Mouse (Mus musculus) midbrain, embryonic 11.5 days (tissue): ENCODE results near the gene Pole3. TPM values are rescaled to one million over a fixed set of nuclear protein-coding genes. Genes with fewer than 3 reads are reported as not detected.
"Not testable (repeated sequence)": the region's sequence is repeated elsewhere in the genome, so short reads cannot be mapped to it uniquely, and the experiment has no call there.

Experiments used
- ATAC-seq: fragments of 200-750 bp; cut with Nextera tagmentation; 2 replicates; pipeline ENCODE4 v1.8.0; 2017; ENCODE audit warnings: moderate TSS enrichment, moderate library complexity; ENCODE audit not compliant: low FRiP score
- DNase-seq: peaks from one replicate; pipeline ENCODE4 v3.0.0; 2015; ENCODE audit warnings: low spot score; ENCODE audit errors: missing footprints
- H3K27ac ChIP-seq: fragments of 300-500 bp; sonication (generic); 2 replicates; pipeline ENCODE4 v1.5.1; 2014; ENCODE audit warnings: low read depth, low read length
- H3K27me3 ChIP-seq: fragments of 300-500 bp; sonication (generic); 2 replicates; pipeline ENCODE4 v1.6.1; 2014; ENCODE audit warnings: mild to moderate bottlenecking, low read length, moderate library complexity, mixed read lengths; ENCODE audit not compliant: control insufficient read depth, insufficient read depth
- H3K36me3 ChIP-seq: fragments of 300-500 bp; sonication (generic); 2 replicates; pipeline ENCODE4 v1.6.1; 2014; ENCODE audit warnings: mild to moderate bottlenecking, low read length, moderate library complexity, mixed read lengths; ENCODE audit not compliant: control insufficient read depth, insufficient read depth
- H3K4me1 ChIP-seq: fragments of 300-500 bp; sonication (generic); 2 replicates; pipeline ENCODE4 v1.6.1; 2014; ENCODE audit warnings: low read length; ENCODE audit not compliant: control insufficient read depth, insufficient read depth
- H3K4me2 ChIP-seq: fragments of 300-500 bp; sonication (generic); 2 replicates; pipeline ENCODE4 v1.6.1; 2014; ENCODE audit warnings: mild to moderate bottlenecking, moderate library complexity
- H3K4me3 ChIP-seq: fragments of 300-500 bp; sonication (generic); 2 replicates; pipeline ENCODE4 v1.5.1; 2014; ENCODE audit warnings: low read depth, low read length
- H3K9ac ChIP-seq: fragments of 300-500 bp; sonication (generic); 2 replicates; pipeline ENCODE4 v1.6.1; 2014; ENCODE audit warnings: low read length
- H3K9me3 ChIP-seq: fragments of 300-500 bp; sonication (generic); 2 replicates; pipeline ENCODE4 v1.6.1; 2016; ENCODE audit warnings: low read length; ENCODE audit not compliant: control insufficient read depth
- WGBS: fragments of 180-500 bp; shearing (Covaris S2); extraction: QIAGEN DNeasy Blood & Tissue Kit; methylation state at CpG from one replicate; pipeline ENCODE4 v1.1.7; 2014; 5-methylcytosine and 5-hydroxymethylcytosine counted together
- polyA plus RNA-seq: library from polyadenylated mRNA; unstranded; fragments of >200 nt; fragmentation: Nextera tagmentation; extraction: Ambion mirVana; gene quantifications from 2 replicates; pipeline ENCODE4 v1.2.1, GENCODE M21; 2014

Gene Pole3
- polyA plus RNA-seq, 1 experiment from 2014 or later, result 137 TPM

DNA sequence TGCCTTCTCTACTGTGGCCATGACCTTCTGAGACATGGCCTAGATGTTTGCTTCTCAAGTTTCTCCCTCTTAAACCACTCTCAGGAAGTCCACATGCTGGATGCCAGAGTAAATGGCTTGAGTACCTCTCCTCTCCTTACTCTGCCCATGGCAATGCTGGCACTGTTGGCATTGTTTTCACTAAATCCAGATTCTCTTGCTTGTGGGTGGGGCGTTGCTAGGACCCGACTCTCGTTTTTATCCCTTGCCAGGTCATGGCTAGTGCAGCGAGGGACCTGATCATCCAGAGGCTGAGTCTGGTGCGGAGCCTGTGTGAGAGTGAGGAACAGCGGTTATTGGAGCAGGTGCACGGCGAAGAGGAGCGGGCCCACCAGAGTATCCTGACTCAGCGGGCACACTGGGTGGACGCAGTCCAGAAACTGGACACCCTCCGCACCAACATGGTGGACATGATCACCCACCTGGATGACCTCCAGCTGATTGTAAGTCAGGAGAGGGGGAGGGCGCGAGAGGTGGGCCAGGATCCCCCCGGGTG, 38.6 kb downstream of the Pole3 start:
- no peaks in the 10 kb centered on the region for H3K27me3 ChIP-seq
- H3K4me3 ChIP-seq, result no peak overlapping the region
- DNase-seq (no peak), ATAC-seq (no peak; the same call in 1 of the 2 replicates)
- no peaks in the 10 kb centered on the region for H3K36me3 ChIP-seq
- H3K9me3 ChIP-seq, result no peaks in the 10 kb centered on the region
- 89% methylated on average over 15 of the region's 15 CpGs for WGBS
- H3K4me1 ChIP-seq, result no peaks in the 10 kb centered on the region
- no peak overlapping the region for H3K4me2 ChIP-seq
- no peak overlapping the region for H3K9ac ChIP-seq
- no peak overlapping the region for H3K27ac ChIP-seq

DNA sequence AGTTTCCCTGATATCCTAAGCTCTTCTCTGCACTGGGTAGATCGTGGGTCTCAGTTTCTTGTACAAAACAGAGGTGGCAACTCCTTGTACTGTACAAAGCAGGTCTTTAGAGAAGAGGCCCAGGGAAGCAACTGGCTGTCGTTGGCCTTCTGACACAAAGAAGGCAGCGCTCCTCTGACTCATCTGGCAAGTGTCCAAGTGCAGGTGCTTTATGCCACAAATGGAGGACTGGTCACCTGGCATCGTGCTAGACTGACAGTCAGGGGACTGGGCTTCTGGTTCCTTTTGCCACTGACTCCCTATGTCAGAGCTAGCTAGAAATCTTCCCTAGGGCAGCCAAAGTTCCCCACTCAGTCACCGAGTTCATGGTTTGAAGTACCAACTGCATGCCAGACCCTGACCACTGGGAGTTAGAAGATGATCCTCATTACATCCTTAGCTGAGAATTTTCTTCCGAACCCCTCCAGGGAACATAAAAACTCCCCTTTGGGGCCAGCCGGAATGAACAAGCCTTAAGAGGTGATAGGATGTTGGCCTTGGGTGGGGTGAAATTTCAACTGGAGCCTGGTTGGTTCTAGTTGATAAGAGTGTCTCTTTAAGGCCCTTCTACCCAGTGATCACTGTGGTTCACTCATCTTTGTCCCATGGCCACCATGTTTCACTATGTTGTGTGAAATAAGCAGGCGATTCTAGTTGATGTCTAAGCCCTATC, 39.3 kb downstream of the Pole3 start:
- DNase-seq, result no peak
- no peak overlapping the region for H3K4me2 ChIP-seq
- no peak for ATAC-seq
- 87% methylated on average over 8 of the region's 8 CpGs for WGBS
- no peak overlapping the region for H3K9ac ChIP-seq
- H3K27ac ChIP-seq, result no peak overlapping the region
- no peaks in the 10 kb centered on the region for H3K4me1 ChIP-seq
- H3K36me3 ChIP-seq, result no peaks in the 10 kb centered on the region
- H3K4me3 ChIP-seq, result no peak overlapping the region
- H3K9me3 ChIP-seq, result no peaks in the 10 kb centered on the region
- peaks cover 2% of the 10 kb centered on the region; the same call in 1 of the 2 replicates for H3K27me3 ChIP-seq

DNA sequence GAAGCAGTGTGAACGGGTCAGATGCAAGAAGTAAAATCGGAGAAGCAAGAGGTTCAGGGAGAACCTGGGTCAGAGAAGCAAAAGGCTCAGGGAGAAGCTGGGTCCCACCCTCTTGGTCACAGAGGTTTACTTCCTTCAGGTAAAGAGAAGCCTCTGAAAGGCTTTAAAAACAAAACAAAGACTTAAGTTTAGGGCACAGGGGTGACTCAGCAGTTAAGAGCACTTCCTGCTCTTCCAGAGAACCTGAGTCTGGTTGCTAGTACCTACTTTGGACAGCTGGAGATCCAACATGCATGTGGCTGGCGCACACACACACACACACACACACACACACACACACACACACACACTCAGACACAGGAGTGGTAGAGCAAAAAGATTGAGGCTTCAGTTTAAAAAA, 39.9 kb downstream of the Pole3 start:
- H3K9ac ChIP-seq, result no peak overlapping the region
- H3K4me1 ChIP-seq, result 0 out of 2 replicates have a peak, but pooled peaks cover 1% of the 10 kb centered on the region
- ATAC-seq (no peak), DNase-seq (no peak)
- no peaks in the 10 kb centered on the region for H3K36me3 ChIP-seq
- no peak overlapping the region for H3K4me2 ChIP-seq
- H3K27me3 ChIP-seq, result peaks cover 9% of the 10 kb centered on the region
- no peak overlapping the region for H3K4me3 ChIP-seq
- H3K9me3 ChIP-seq, result no peaks in the 10 kb centered on the region
- H3K27ac ChIP-seq, result no peak overlapping the region
- 83% methylated on average over 3 of the region's 3 CpGs for WGBS

DNA sequence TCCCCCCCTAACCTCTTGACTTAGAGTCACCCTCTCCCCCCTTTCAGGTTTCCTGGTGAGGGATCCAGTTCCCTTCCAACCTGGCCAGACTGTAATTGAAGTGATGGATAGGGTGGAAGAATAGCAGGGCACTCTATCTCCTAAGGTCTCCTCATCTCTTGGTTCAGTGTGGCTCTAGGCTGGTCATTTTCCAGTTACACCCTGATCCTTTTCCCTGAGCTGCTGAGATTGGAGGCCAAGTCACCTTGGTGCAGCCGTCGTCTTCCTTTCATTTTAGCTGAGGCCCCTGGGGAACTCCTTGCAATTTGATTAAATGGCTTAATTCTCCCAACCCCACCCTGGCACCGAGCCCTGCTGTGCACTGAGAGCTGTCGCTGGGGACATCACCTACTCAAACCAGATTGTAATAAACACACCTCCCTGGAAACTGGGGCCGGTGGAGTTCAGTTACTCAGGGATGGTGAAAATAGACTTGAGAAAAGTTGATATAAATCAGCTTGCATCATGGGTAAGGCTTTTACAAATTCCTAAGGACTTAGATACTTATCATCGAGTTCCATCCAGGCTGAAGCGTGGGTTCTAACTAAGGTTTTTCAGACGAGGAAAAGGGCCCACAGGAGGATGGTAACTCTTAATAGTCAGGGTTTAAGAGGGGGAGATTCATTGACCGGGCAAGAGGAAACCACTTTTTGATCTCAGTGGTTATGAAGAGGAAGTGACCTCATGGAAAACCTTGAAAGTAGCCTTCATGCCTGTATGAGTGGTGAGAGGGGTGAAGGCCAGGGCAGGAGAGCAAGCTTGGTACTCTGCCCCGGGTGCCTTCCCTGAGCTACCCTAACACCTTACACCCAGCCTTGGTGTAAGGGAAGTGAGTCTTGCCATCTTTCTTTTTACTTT, 43.9 kb downstream of the Pole3 start:
- no peak overlapping the region for H3K4me2 ChIP-seq
- H3K4me3 ChIP-seq, result no peak overlapping the region
- H3K4me1 ChIP-seq, result 0 out of 2 replicates have a peak, but pooled peaks cover 3% of the 10 kb centered on the region
- H3K27ac ChIP-seq, result no peak overlapping the region
- H3K27me3 ChIP-seq, result peaks cover 11% of the 10 kb centered on the region
- WGBS, result 55% methylated on average over 10 of the region's 10 CpGs
- ATAC-seq (peak; percentile 18; the same call in 1 of the 2 replicates), DNase-seq (no peak)
- H3K36me3 ChIP-seq, result no peaks in the 10 kb centered on the region
- H3K9ac ChIP-seq, result no peak overlapping the region
- no peaks in the 10 kb centered on the region for H3K9me3 ChIP-seq

DNA sequence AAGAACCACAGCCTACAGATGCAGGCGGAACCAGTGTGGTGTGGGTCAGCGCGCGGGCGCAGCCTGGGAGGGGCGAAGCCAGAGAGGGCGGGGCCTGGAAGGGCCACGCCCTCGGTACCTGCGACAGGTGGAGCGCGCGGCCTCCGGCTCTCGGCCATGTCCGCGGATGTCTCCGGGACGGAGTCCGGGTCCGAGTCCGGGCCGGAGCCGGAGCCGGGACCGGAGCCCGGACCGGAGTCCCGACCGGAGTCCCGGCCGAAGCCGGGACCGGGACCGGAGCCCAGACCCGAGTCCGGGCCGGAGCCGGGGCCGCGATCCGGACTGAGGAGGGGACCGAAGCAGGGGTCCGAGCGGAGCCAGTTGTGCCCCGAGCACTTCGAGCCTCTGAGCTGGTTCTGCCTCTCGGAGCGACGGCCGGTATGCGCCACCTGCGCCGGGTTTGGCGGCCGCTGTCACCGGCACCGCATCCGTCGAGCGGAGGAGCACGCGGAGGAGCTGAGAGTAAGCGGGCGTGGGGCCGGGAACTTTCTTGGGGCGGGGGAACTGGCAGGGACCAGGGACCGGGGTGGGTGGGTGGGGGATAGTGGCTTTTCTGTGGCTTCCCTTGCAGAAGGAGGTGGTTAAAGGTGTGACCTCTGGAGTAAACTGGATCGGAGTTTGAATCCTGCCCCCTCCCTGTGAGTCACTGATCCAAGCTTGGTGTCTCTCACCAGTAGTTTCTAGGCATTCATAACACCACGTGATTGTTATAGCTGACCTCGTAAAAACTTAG, 44.7 kb downstream of the Pole3 start, which contains the start of gene Bspry:
TSS of gene Bspry (plus strand) at position 117 of the 772 bp plus-strand sequence.
- DNase-seq, result peak; percentile 89
- no peak within 1 kb of the TSS for H3K9ac ChIP-seq

DNA sequence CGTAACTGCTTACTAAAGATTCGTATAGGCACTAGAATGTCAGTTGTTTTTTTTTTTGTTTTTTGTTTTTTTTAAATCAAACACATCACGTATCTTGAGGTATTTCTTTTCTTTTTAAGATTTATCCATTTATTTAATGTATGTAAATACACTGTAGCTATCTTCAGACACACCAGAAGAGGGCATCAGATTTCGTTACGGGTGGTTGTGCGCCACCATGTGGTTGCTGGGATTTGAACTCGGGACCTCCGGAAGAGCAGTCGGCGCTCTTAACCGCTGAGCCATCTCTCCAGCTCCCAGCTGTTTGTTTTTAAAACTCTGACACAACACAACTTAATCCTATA, 45.3 kb downstream of the Pole3 start:
- ATAC-seq, result not testable (repeated sequence)
- 14% methylated on average over 11 of the region's 11 CpGs for WGBS

More for the DNA sequence above, 44.7 kb downstream of the Pole3 start, which contains the start of gene Bspry:
- peak within 1 kb of the TSS; percentile 62 for H3K4me2 ChIP-seq
- H3K4me3 ChIP-seq, result peak within 1 kb of the TSS; percentile 37
- no peak within 1 kb of the TSS for H3K27ac ChIP-seq
- 3% methylated on average over 66 of the region's 71 CpGs for WGBS
- H3K36me3 ChIP-seq, result no peaks in the 10 kb centered on the region
- H3K27me3 ChIP-seq, result peaks cover 11% of the 10 kb centered on the region
- peak; percentile 76 for ATAC-seq
- no peaks in the 10 kb centered on the region for H3K9me3 ChIP-seq
- 0 out of 2 replicates have a peak, but pooled peaks cover 3% of the 10 kb centered on the region for H3K4me1 ChIP-seq

DNA sequence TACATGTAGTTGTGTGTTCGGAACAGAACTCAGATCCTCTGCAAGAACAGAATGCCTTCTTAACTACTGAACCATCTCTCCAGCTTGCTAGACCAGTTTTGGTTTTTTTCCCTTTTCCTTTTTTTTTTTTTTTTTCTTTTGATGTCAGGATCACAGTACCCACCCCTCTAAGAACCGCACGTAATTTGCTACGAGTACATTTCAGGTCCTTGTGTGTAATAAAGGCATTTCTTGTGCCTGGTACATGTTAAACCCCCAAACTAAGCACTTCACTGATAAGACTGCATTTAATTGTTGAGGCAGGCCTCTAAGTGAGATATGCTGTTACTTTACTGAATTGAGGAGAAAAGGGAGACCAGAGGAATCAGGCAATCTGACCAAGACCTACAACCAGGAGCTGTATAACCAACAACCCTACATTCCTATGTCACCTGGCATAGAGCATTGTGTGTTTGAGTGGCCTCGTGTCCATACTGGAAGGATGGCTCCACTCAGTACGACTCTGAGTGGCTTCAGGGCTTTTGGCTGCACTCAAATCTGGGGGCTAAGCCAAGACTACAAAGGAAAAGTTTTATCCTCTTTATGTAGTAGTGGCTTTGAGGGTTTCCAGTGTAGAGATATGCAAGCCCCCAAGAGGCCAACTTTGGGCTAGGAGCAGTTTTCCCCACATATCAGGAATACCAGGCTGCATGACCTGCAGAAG, 47.2 kb downstream of the Pole3 start:
- 0 out of 2 replicates have a peak, but pooled peaks cover 3% of the 10 kb centered on the region for H3K4me1 ChIP-seq
- no peak for ATAC-seq
- H3K27me3 ChIP-seq, result peaks cover 11% of the 10 kb centered on the region
- no peak overlapping the region for H3K9ac ChIP-seq
- no peaks in the 10 kb centered on the region for H3K36me3 ChIP-seq
- H3K27ac ChIP-seq, result no peak overlapping the region
- WGBS, result 84% methylated on average over 6 of the region's 6 CpGs
- H3K4me2 ChIP-seq, result no peak overlapping the region
- DNase-seq, result no peak
- H3K4me3 ChIP-seq, result no peak overlapping the region
- no peaks in the 10 kb centered on the region for H3K9me3 ChIP-seq

More for the DNA sequence above, 45.3 kb downstream of the Pole3 start:
- not testable (repeated sequence) for H3K9me3 ChIP-seq, H3K36me3 ChIP-seq, DNase-seq, H3K9ac ChIP-seq, H3K27ac ChIP-seq, H3K4me1 ChIP-seq
- peak overlapping the region; percentile 62 for H3K4me2 ChIP-seq
- peak overlapping the region; percentile 37 for H3K4me3 ChIP-seq
- peaks cover 11% of the 10 kb centered on the region for H3K27me3 ChIP-seq

DNA sequence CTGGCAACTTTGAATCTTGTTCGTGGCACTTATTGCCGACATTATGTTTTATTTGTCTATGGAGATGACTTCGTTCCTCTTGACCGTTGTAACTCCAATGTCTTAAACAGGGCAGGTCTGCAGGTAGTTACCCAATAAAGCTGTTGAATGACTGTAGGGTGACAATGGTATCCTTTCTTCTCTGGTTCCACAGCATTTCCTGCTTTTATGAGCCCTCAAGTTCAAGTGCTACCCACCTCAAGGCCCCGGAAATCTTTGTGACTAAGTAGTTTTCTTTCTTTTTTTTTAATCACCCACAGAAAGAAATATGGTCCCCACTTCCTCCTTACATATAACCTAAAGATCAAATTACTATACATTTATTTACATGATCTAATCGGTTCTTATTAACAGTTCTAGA, 49.1 kb downstream of the Pole3 start:
- H3K4me1 ChIP-seq, result peaks cover 3% of the 10 kb centered on the region; the same call in 1 of the 2 replicates
- DNase-seq (no peak), ATAC-seq (no peak)
- no peak overlapping the region for H3K4me3 ChIP-seq
- no peaks in the 10 kb centered on the region for H3K9me3 ChIP-seq
- H3K27ac ChIP-seq, result no peak overlapping the region
- 92% methylated on average over 6 of the region's 6 CpGs for WGBS
- peaks cover 11% of the 10 kb centered on the region for H3K27me3 ChIP-seq
- no peak overlapping the region for H3K9ac ChIP-seq
- H3K4me2 ChIP-seq, result no peak overlapping the region
- H3K36me3 ChIP-seq, result no peaks in the 10 kb centered on the region
